Mouse (Mus musculus) C2C12 (cell line): Measurements from ENCODE around the gene Elk1. TPM values are rescaled to one million over a fixed set of nuclear protein-coding genes. Genes with fewer than 3 reads are reported as not detected.
A peak's percentile ranks its signal among the peaks of the same experiment; 100 is the strongest.

Experiments used
- H3K27me3 ChIP-seq: one replicate; pipeline ENCODE4 v1.6.1; 2011; ENCODE audit not compliant: control insufficient read depth, insufficient read depth, insufficient read length
- H3K36me3 ChIP-seq: one replicate; pipeline ENCODE4 v1.6.1; 2011; ENCODE audit not compliant: control insufficient read depth, insufficient read depth
- H3K4me3 ChIP-seq: one replicate; pipeline ENCODE4 v1.5.1; 2011; ENCODE audit warnings: mild to moderate bottlenecking, control low read depth; ENCODE audit not compliant: poor library complexity, insufficient read depth, severe bottlenecking
- H3K79me2 ChIP-seq: one replicate; pipeline ENCODE4 v1.6.1; 2011; ENCODE audit not compliant: control insufficient read depth, insufficient read depth
- H3K79me3 ChIP-seq: one replicate; pipeline ENCODE4 v1.6.1; 2011; ENCODE audit warnings: low read depth, control low read depth
- H3ac ChIP-seq: one replicate; pipeline ENCODE3; 2011; ENCODE audit warnings: low read depth; ENCODE audit not compliant: control insufficient read depth, insufficient read length
- CEBPB ChIP-seq: IDR thresholded peaks from one replicate; pipeline ENCODE4 v1.6.1; 2011; ENCODE audit warnings: low read depth, mild to moderate bottlenecking, control low read depth, moderate library complexity
- CTCF ChIP-seq: IDR thresholded peaks from one replicate; pipeline ENCODE4 v1.5.1; 2011; ENCODE audit not compliant: control insufficient read depth, insufficient read depth, insufficient read length
- FOSL1 ChIP-seq: IDR thresholded peaks from one replicate; pipeline ENCODE4 v1.8.0; 2011; ENCODE audit warnings: mild to moderate bottlenecking, low read length; ENCODE audit not compliant: poor library complexity, insufficient read depth, severe bottlenecking
- MAX ChIP-seq: IDR thresholded peaks from one replicate; pipeline ENCODE4 v1.6.1; 2011; ENCODE audit warnings: mild to moderate bottlenecking, control low read depth
- MYOD1 ChIP-seq: IDR thresholded peaks from one replicate; pipeline ENCODE4 v1.6.1; 2011; ENCODE audit warnings: low read depth; ENCODE audit not compliant: control insufficient read depth, insufficient read length
- MYOG ChIP-seq: IDR thresholded peaks from one replicate; pipeline ENCODE4 v1.6.1; 2011; ENCODE audit not compliant: control insufficient read depth, insufficient read length; ENCODE audit errors: extremely low read depth
- USF1 ChIP-seq: IDR thresholded peaks from one replicate; pipeline ENCODE4 v1.6.1; 2011; ENCODE audit warnings: low read depth, mild to moderate bottlenecking, control low read depth, moderate library complexity
- long read RNA-seq, 2 experiments: library from polyadenylated mRNA; unstranded; transcript quantifications; one replicate each; pipeline ENCODE4 v2.0.0; 2019 to 2020
- polyA plus RNA-seq: library from polyadenylated mRNA; unstranded; fragments of >200 nt; fragmentation: generic; extraction: Trizol; gene quantifications from one replicate; pipeline ENCODE4 v1.2.1, GENCODE M21; 2012; ENCODE audit warnings: missing spikeins

The Elk1 gene
- polyA plus RNA-seq, result 14.4 TPM
- long read RNA-seq, experiment 1, transcript Elk1-201 (6 exons, 3,548 nt), result major isoform, 9 of 11 reads
- long read RNA-seq, experiment 1, partial matches to known transcripts, result 0 of 11 reads
- long read RNA-seq, experiment 1, other reads (novel, unspliced or antisense), result 2 of 11 reads
- long read RNA-seq, experiment 2, transcript Elk1-201 (6 exons, 3,548 nt), result major isoform, 63 of 67 reads
- long read RNA-seq, experiment 2, partial matches to known transcripts, result 1 of 67 reads
- long read RNA-seq, experiment 2, other reads (novel, unspliced or antisense), result 3 of 67 reads

DNA sequence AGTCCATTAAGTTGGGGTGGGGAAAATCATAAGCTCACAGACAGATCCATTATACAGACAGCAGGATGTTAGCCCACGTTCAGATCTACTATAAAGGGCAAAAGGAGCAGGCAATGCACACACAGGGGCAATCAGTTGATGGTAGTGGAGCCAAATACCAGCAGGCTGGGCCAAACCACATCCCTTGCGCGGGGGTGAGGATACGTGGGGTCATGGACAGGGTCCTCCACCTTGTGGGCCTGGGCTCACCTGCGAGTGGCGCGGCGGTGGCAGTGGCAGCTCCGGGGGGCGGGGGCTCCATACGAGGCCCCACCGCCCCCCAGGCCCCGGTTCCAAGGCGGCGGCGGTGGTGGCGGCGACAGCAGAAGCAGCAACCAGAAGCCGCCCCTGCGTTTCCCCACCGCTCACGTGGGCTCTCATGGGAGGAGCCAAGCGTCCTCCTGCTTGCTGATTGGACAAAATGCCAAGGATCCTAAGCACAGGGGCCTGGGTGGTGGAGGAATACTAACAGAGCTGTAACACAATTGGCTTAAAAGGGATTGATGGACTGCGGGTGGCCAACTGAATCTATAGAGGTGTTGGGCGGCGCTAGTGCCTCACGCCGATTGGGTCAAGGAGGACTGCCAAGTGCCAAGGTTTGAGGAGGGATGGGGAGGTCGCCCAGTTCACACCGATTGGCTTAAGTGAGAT, at the start of gene Elk1:
TSS of gene Elk1 (minus strand) at position 418 of the 690 bp plus-strand sequence.
- H3K79me2 ChIP-seq, result peaks cover 9% of the 10 kb centered on the region
- H3K4me3 ChIP-seq, result peak within 1 kb of the TSS; percentile 42
- TF ChIP-seq FOSL1, result no peak
- TF ChIP-seq CTCF, result no peak
- peak; percentile 84 for TF ChIP-seq USF1
- no peak for TF ChIP-seq MAX
- peak within 1 kb of the TSS; percentile 91 for H3ac ChIP-seq
- H3K27me3 ChIP-seq, result no peaks in the 10 kb centered on the region
- peaks cover 4% of the 10 kb centered on the region for H3K79me3 ChIP-seq
- no peaks in the 10 kb centered on the region for H3K36me3 ChIP-seq

DNA sequence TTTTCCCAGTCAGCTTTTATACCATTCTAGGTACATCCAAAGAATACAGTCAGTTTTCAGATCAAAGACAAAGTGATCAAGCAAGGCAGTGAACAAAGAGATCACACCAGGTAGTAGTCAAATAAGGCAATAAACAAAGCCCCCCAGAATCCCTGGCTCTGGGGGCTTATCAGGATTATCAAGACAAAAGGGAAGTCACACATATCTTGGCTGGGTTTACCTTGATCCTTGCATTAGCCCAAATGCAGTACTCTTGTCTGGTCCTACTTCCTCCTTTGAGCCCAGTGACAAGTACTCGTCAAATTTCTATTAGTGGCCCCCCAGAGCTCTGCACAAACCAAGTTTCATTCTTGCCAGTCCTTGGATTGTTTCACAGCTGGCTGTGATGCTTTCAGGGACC, 30.5 kb upstream of the Elk1 start:
- no peaks in the 10 kb centered on the region for H3K79me3 ChIP-seq
- no peak overlapping the region for H3ac ChIP-seq
- H3K27me3 ChIP-seq, result no peaks in the 10 kb centered on the region
- H3K4me3 ChIP-seq, result no peak overlapping the region
- H3K79me2 ChIP-seq, result no peaks in the 10 kb centered on the region
- TF ChIP-seq USF1, result no peak
- TF ChIP-seq MYOD1, result no peak
- no peak for TF ChIP-seq CEBPB
- no peak for TF ChIP-seq CTCF
- TF ChIP-seq MAX, result no peak
- H3K36me3 ChIP-seq, result no peaks in the 10 kb centered on the region

DNA sequence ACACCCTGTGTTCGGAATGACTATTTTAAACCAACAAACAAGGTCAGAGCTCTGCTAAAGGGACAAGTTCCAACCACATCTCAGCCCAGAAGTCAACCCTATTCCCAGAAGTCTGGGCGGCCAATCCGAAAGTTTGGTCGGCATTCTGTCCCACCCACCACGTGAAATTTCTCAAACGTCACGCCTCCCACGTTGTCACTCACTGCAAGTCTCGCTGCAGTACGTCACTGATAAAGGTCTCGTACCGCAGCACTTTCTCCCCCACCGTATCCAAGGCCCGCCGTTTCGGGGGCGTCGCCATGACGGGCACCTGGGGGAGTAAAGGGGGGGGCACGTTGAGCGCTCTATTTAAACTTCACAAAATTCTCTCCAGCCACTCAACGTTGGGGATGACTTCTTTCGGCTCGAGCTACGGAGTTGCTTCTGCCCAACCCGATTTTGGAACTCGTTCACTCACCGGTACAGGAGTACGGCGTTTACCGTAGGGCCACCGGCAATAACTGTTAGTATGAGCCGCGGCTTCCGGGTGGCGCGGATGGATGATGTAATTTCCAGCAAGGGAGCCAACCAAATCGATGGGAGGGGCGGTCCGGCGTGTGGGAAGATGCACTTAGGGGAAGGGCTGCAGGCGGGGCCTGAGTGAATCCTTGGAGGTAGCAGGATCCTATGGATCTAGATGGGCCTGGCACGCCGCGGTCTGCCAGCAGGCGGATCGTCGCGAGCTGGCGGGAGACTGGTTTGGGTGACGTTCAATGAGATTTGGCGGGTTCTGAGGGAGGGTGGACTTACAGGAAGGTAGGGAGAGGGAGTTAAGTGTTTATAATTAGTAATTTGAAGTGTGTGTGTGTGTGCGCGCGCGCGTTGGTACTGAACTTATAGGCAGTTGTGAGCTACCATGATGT, 11.3 kb upstream of the Elk1 start, which contains the start of gene Uxt:
TSS of gene Uxt (minus strand) at position 541 of the 902 bp plus-strand sequence.
- TF ChIP-seq CEBPB, result peak; percentile 26
- TF ChIP-seq MYOG, result no peak
- peak; percentile 23 for TF ChIP-seq USF1
- peak; percentile 22 for TF ChIP-seq MAX
- TF ChIP-seq MYOD1, result no peak
- H3K4me3 ChIP-seq, result peak within 1 kb of the TSS; percentile 52

DNA sequence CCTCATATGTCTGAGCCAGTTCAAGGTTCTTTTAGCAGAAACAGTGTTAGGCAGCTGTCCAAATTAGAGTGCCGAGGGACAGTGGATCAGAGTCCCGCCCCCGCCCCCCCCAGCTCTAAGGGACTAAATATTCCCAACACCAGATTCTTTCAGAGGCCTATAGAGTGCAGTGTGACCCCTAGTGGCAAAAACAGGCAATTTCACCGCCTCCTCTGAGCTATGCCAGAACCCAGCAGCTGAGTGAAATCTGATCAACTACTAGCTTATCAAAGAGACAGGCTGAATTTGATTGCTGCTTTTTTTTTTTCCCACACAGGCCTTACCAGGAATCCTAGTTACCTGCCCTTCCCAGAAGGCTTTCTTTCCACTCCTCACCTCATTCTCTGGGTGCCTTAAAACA, 4.4 kb downstream of the Elk1 start:
- no peak for TF ChIP-seq FOSL1
- TF ChIP-seq MAX, result no peak
- no peak for TF ChIP-seq MYOD1
- Histone ChIP-seq H3K27me3 (no peaks in the 10 kb centered on the region), H3K79me3 (peaks cover 4% of the 10 kb centered on the region), H3K79me2 (peaks cover 9% of the 10 kb centered on the region), H3K4me3 (no peak overlapping the region), H3K36me3 (no peaks in the 10 kb centered on the region), H3ac (no peak overlapping the region)

More for the DNA sequence above, 11.3 kb upstream of the Elk1 start, which contains the start of gene Uxt:
- peaks cover 10% of the 10 kb centered on the region for H3K79me2 ChIP-seq
- no peaks in the 10 kb centered on the region for H3K27me3 ChIP-seq
- peak within 1 kb of the TSS; percentile 64 for H3ac ChIP-seq
- H3K79me3 ChIP-seq, result no peaks in the 10 kb centered on the region
- H3K36me3 ChIP-seq, result no peaks in the 10 kb centered on the region

DNA sequence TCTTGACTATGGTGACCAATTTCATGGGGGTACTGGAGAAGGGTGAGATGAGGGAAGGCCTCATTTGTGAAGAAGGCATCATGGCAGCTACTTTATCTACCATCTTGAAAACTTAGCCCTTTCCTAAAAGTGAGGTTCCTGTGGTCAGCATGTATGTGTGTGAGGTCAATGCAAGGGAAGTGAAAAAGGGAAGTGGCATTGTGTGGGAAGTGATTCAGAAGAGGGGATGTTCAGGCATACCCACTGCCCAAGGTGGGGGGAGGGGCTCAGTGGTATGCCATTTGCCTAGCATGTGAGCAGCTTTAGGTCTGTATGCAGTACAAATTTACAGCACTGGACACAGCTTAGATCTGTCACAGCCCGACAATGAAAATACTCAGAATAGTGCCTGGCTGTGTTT, 18.4 kb downstream of the Elk1 start:
- no peak for TF ChIP-seq FOSL1
- no peak for TF ChIP-seq USF1
- TF ChIP-seq CTCF, result no peak
- TF ChIP-seq MYOG, result no peak
- no peak for TF ChIP-seq MYOD1
- TF ChIP-seq MAX, result no peak
- TF ChIP-seq CEBPB, result no peak

More for the DNA sequence above, 18.4 kb downstream of the Elk1 start:
- Histone ChIP-seq H3K79me2 (no peaks in the 10 kb centered on the region), H3K36me3 (peaks cover 5% of the 10 kb centered on the region), H3K27me3 (no peaks in the 10 kb centered on the region), H3ac (no peak overlapping the region), H3K4me3 (no peak overlapping the region), H3K79me3 (no peaks in the 10 kb centered on the region)
